Mouse (Mus musculus) CH12.LX (cell line): ENCODE results near the gene Rccd1. TPM values are rescaled to one million over a fixed set of nuclear protein-coding genes. Genes with fewer than 3 reads are reported as not detected.

Source experiments
- DNase-seq: peaks from one replicate; pipeline ENCODE4 v3.0.0-alpha.2; 2013; ENCODE audit errors: extremely low read depth
- H3K27ac ChIP-seq: 2 replicates; pipeline ENCODE4 v1.5.1; 2012; ENCODE audit warnings: low read depth, mild to moderate bottlenecking, control low read depth, moderate library complexity; ENCODE audit not compliant: insufficient read depth
- H3K27me3 ChIP-seq: replicated peaks from 2 replicates; pipeline ENCODE3; 2012; ENCODE audit warnings: inconsistent platforms
- H3K36me3 ChIP-seq, 2 experiments: replicated peaks in 1 of 2; 2 replicates each; pipeline versions ENCODE3 to v1.6.1; 2012; ENCODE audit warnings: inconsistent platforms in 1 of 2, low read length in 1 of 2, mild to moderate bottlenecking in 1 of 2, mixed read lengths in 1 of 2, moderate library complexity in 1 of 2; ENCODE audit not compliant: control insufficient read depth in 1 of 2, insufficient read depth in 1 of 2
- H3K4me1 ChIP-seq, 2 experiments: 2 replicates each; pipeline ENCODE4 v1.6.1; 2012; ENCODE audit warnings: inconsistent platforms in 1 of 2, moderate library complexity in 1 of 2; ENCODE audit not compliant: insufficient read depth in 2 of 2, control insufficient read depth in 1 of 2
- H3K4me2 ChIP-seq: 2 replicates; pipeline ENCODE4 v1.6.1; 2012; ENCODE audit warnings: low read depth, mild to moderate bottlenecking, control low read depth; ENCODE audit not compliant: poor library complexity, insufficient read depth, severe bottlenecking
- H3K4me3 ChIP-seq, 3 experiments: fragments of 150-350 bp in 1 of 3; sonication (generic) in 1 of 3; replicated peaks in 1 of 3; 2 replicates each; pipeline versions ENCODE3 to v1.5.1; 2011 to 2012; ENCODE audit warnings: low read depth in 2 of 3, low read length in 2 of 3, mild to moderate bottlenecking in 2 of 3, moderate library complexity in 2 of 3, control low read depth in 1 of 3, improper control_type of control experiment in 1 of 3, inconsistent platforms in 1 of 3, mixed read lengths in 1 of 3; ENCODE audit not compliant: poor library complexity in 1 of 3
- H3K79me2 ChIP-seq: replicated peaks from 2 replicates; pipeline ENCODE4 v1.6.1; 2012; ENCODE audit warnings: mild to moderate bottlenecking, moderate library complexity; ENCODE audit not compliant: control insufficient read depth, poor library complexity, insufficient read depth, severe bottlenecking; ENCODE audit errors: extremely low read depth
- H3K9ac ChIP-seq: 2 replicates; pipeline ENCODE4 v1.6.1; 2012; ENCODE audit warnings: low read depth, mild to moderate bottlenecking, control low read depth, moderate library complexity; ENCODE audit not compliant: insufficient read depth
- H3K9me3 ChIP-seq: replicated peaks from 2 replicates; pipeline ENCODE3; 2012; ENCODE audit warnings: low read length, inconsistent platforms, mixed read lengths
- CTCF ChIP-seq, 2 experiments: IDR thresholded peaks in 1 of 2; conservative IDR thresholded peaks in 1 of 2; 2 replicates each; pipeline ENCODE4 v1.5.1; 2011 to 2012; ENCODE audit warnings: low read depth in 2 of 2, low read length in 2 of 2, improper control_type of control experiment in 1 of 2, inconsistent platforms in 1 of 2, mild to moderate bottlenecking in 1 of 2, moderate library complexity in 1 of 2
- ELF1 ChIP-seq: IDR thresholded peaks from 2 replicates; pipeline ENCODE4 v1.6.1; 2014; ENCODE audit warnings: low read depth, mild to moderate bottlenecking, inconsistent platforms, low read length, improper control_type of control experiment
- ETS1 ChIP-seq: conservative IDR thresholded peaks from 2 replicates; pipeline ENCODE4 v1.6.1; 2012; ENCODE audit warnings: low read depth, mild to moderate bottlenecking, inconsistent platforms, low read length, improper control_type of control experiment, moderate library complexity
- IRF4 ChIP-seq: IDR thresholded peaks from 2 replicates; pipeline ENCODE4 v1.6.1; 2014; ENCODE audit warnings: low read depth, mild to moderate bottlenecking, inconsistent platforms, low read length, improper control_type of control experiment
- JUND ChIP-seq: conservative IDR thresholded peaks from 2 replicates; pipeline ENCODE4 v1.6.1; 2011; ENCODE audit warnings: low read depth, low read length, improper control_type of control experiment
- MAZ ChIP-seq: IDR thresholded peaks from 2 replicates; pipeline ENCODE4 v1.6.1; 2012; ENCODE audit warnings: low read depth, mild to moderate bottlenecking, inconsistent platforms, low read length, improper control_type of control experiment, moderate library complexity
- MEF2A ChIP-seq: IDR thresholded peaks from 2 replicates; pipeline ENCODE4 v1.6.1; 2014; ENCODE audit warnings: low read depth, mild to moderate bottlenecking, inconsistent platforms, low read length, improper control_type of control experiment, borderline replicate concordance
- MXI1 ChIP-seq: IDR thresholded peaks from 2 replicates; pipeline ENCODE4 v1.6.1; 2011; ENCODE audit warnings: mild to moderate bottlenecking, low read depth, low read length, improper control_type of control experiment
- MYC ChIP-seq: IDR thresholded peaks from 2 replicates; pipeline ENCODE4 v1.6.1; 2011; ENCODE audit warnings: low read depth, mild to moderate bottlenecking, improper control_type of control experiment, low read length
- NELFE ChIP-seq: IDR thresholded peaks from 2 replicates; pipeline ENCODE4 v1.6.1; 2011; ENCODE audit warnings: low read depth, low read length, improper control_type of control experiment
- NRF1 ChIP-seq: IDR thresholded peaks from 2 replicates; pipeline ENCODE4 v1.6.1; 2014; ENCODE audit warnings: low read depth, mild to moderate bottlenecking, inconsistent platforms, low read length, improper control_type of control experiment, moderate library complexity
- POLR2A ChIP-seq: IDR thresholded peaks from 2 replicates; pipeline ENCODE4 v1.6.1; 2011; ENCODE audit warnings: low read depth, mild to moderate bottlenecking, improper control_type of control experiment, low read length
- POLR2AphosphoS2 ChIP-seq: IDR thresholded peaks from 2 replicates; pipeline ENCODE4 v1.6.1; 2011; ENCODE audit warnings: low read depth, low read length, improper control_type of control experiment
- RAD21 ChIP-seq: IDR thresholded peaks from 2 replicates; pipeline ENCODE4 v1.6.1; 2011; ENCODE audit warnings: low read depth, mild to moderate bottlenecking, low read length, improper control_type of control experiment, moderate library complexity
- SMC3 ChIP-seq: IDR thresholded peaks from 2 replicates; pipeline ENCODE4 v1.6.1; 2011; ENCODE audit warnings: low read depth, low read length, improper control_type of control experiment
- TBP ChIP-seq: conservative IDR thresholded peaks from 2 replicates; pipeline ENCODE4 v1.6.1; 2011; ENCODE audit warnings: low read depth, low read length, improper control_type of control experiment
- TCF12 ChIP-seq: IDR thresholded peaks from 2 replicates; pipeline ENCODE4 v1.6.1; 2014; ENCODE audit warnings: low read depth, mild to moderate bottlenecking, inconsistent platforms, low read length, improper control_type of control experiment
- UBTF ChIP-seq: IDR thresholded peaks from 2 replicates; pipeline ENCODE4 v1.6.1; 2012; ENCODE audit warnings: low read depth, mild to moderate bottlenecking, inconsistent platforms, low read length, improper control_type of control experiment, moderate library complexity
- USF2 ChIP-seq: conservative IDR thresholded peaks from 2 replicates; pipeline ENCODE4 v1.6.1; 2011; ENCODE audit warnings: low read depth, low read length, improper control_type of control experiment
- ZC3H11A ChIP-seq: IDR thresholded peaks from 2 replicates; pipeline ENCODE4 v1.6.1; 2012; ENCODE audit warnings: low read depth, mild to moderate bottlenecking, inconsistent platforms, low read length, improper control_type of control experiment
- ZKSCAN1 ChIP-seq: IDR thresholded peaks from 2 replicates; pipeline ENCODE4 v1.6.1; 2012; ENCODE audit warnings: low read depth, inconsistent platforms, low read length, improper control_type of control experiment, borderline replicate concordance
- ZNF384 ChIP-seq: IDR thresholded peaks from 2 replicates; pipeline ENCODE4 v1.6.1; 2012; ENCODE audit warnings: low read depth, low read length, improper control_type of control experiment, inconsistent platforms
- dilution Hi-C: fragments of 300-500 bp; cut with MboI; formaldehyde crosslinking; loops from 2 replicates; pipeline ENCODE4 v1.14.3; 2020; ENCODE audit warnings: low sequenced_read_pairs; ENCODE audit not compliant: extremely low pct_unique_long_range_greater_than_20kb, extremely low pct_ligation_motif_present
- in situ Hi-C: fragments of 300-500 bp; cut with MboI; formaldehyde crosslinking; loops from 3 replicates; pipeline ENCODE4 v1.14.3; 2019; ENCODE audit warnings: low sequenced_read_pairs, low pct_ligation_motif_present, low pct_unique_long_range_greater_than_20kb, mixed read lengths
- polyA plus RNA-seq: library from polyadenylated mRNA; unstranded; fragments of >175 nt; gene quantifications from 2 replicates; pipeline ENCODE4 v1.2.1, GENCODE M21; 2012; ENCODE audit warnings: low read depth; ENCODE audit not compliant: insufficient read length
- total RNA-seq, 2 experiments: library from RNA; depleted of rRNA; stranded (reverse); fragments of 300-350 nt in 1 of 2; fragments of >200 nt in 1 of 2; gene quantifications; 2 replicates each; pipeline ENCODE4 v1.2.3; 2012 to 2014

The Rccd1 gene
- total and polyA plus RNA-seq, 3 experiments, result 17.4 to 18.5 (median 18.3) TPM

GRCm38 (mm10) chr7:80331433-80331832 is 7.2 kb upstream of the Rccd1 start:
- no peak overlapping the region for H3K27ac ChIP-seq
- peaks cover 15% of the 10 kb centered on the region for H3K9me3 ChIP-seq
- no peak overlapping the region for H3K4me3 ChIP-seq
- no peaks in the 10 kb centered on the region for H3K27me3 ChIP-seq
- dilution Hi-C loops, result no loop called here
- in situ Hi-C loops, result no loop called here
- peaks cover 90 to 96% of the 10 kb centered on the region in 2 experiments for H3K36me3 ChIP-seq
- no peaks in the 10 kb centered on the region for H3K4me1 ChIP-seq
- TF ChIP-seq ZNF384 (no peak), MEF2A (no peak), RAD21 (no peak), POLR2AphosphoS2 (no peak), ETS1 (no peak), NRF1 (no peak), SMC3 (no peak), USF2 (no peak), TBP (no peak), ZC3H11A (no peak), NELFE (no peak), ELF1 (no peak), MXI1 (no peak), IRF4 (no peak), CTCF (conservative IDR thresholded peaks at IDR 0.05 in 1 of 2, IDR thresholded peaks at IDR 0.05 in 1 of 2; ENCODE audit: low read depth in 2 of 2, low read length in 2 of 2) (no peak), POLR2A (no peak), MYC (no peak), TCF12 (no peak)
- no peak overlapping the region for H3K4me2 ChIP-seq
- H3K9ac ChIP-seq, result no peak overlapping the region
- no peak for DNase-seq
- no peaks in the 10 kb centered on the region for H3K79me2 ChIP-seq

GRCm38 (mm10) chr7:80330278-80330677 is 6.0 kb upstream of the Rccd1 start:
- H3K36me3 ChIP-seq, result peaks cover 91 to 96% of the 10 kb centered on the region in 2 experiments

More at GRCm38 (mm10) chr7:80330278-80330677, 6.0 kb upstream of the Rccd1 start:
- dilution Hi-C loops, result no loop called here
- H3K4me2 ChIP-seq, result no peak overlapping the region
- DNase-seq, result no peak
- H3K9ac ChIP-seq, result no peak overlapping the region
- no peaks in the 10 kb centered on the region for H3K4me1 ChIP-seq
- no peak overlapping the region for H3K27ac ChIP-seq
- no peaks in the 10 kb centered on the region for H3K27me3 ChIP-seq
- peaks cover 15% of the 10 kb centered on the region for H3K9me3 ChIP-seq
- TF ChIP-seq RAD21, result no peak
- no peak for TF ChIP-seq POLR2AphosphoS2
- TF ChIP-seq MAZ, result no peak
- TF ChIP-seq ZKSCAN1, result no peak
- TF ChIP-seq ZC3H11A, result no peak
- TF ChIP-seq ELF1, result no peak
- TF ChIP-seq UBTF, result no peak
- TF ChIP-seq MXI1, result no peak
- no peak for TF ChIP-seq JUND
- H3K4me3 ChIP-seq, result no peak overlapping the region
- H3K79me2 ChIP-seq, result no peaks in the 10 kb centered on the region
- in situ Hi-C loops, result no loop called here
